Mouse (Mus musculus) lung, postnatal 36 days (tissue): ENCODE data around the gene Dph1.

Experiments
- DNase-seq: peaks from one replicate; pipeline ENCODE4 v3.0.0; 2022; ENCODE audit warnings: mixed read lengths

Dph1 gene

GRCm38 (mm10) chr11:75190905-75191441 lies at the start of gene Dph1:
Gene Dph1 (minus strand): TSS chr11:75191241.
- DNase-seq: no peak

- DNase-seq: peak; percentile 91
Measured at GRCm38 (mm10) chr11:75240158-75240934, 49.3 kb upstream of the Dph1 start.

GRCm38 (mm10) chr11:75234745-75235144 lies 43.7 kb upstream of the Dph1 start:
- DNase-seq: peak; percentile 71

GRCm38 (mm10) chr11:75232434-75232833 lies 41.4 kb upstream of the Dph1 start:
- no peak for DNase-seq

- DNase-seq: peak; percentile 86
Measured at GRCm38 (mm10) chr11:75231756-75232155, 40.7 kb upstream of the Dph1 start.

- DNase-seq: no peak
Measured at GRCm38 (mm10) chr11:75230272-75230760, 39.3 kb upstream of the Dph1 start.

GRCm38 (mm10) chr11:75229289-75229688 lies 38.2 kb upstream of the Dph1 start:
- no peak for DNase-seq

GRCm38 (mm10) chr11:75227632-75228031 lies 36.6 kb upstream of the Dph1 start:
- DNase-seq: no peak

GRCm38 (mm10) chr11:75224835-75225234 lies 33.8 kb upstream of the Dph1 start:
- no peak for DNase-seq

GRCm38 (mm10) chr11:75224062-75224461 lies 33.0 kb upstream of the Dph1 start:
- DNase-seq: no peak

GRCm38 (mm10) chr11:75220517-75221145 lies 29.6 kb upstream of the Dph1 start:
- no peak for DNase-seq

GRCm38 (mm10) chr11:75220115-75220514 lies 29.1 kb upstream of the Dph1 start:
- peak; percentile 36 for DNase-seq

- DNase-seq: no peak
Measured at GRCm38 (mm10) chr11:75214081-75214950, 23.3 kb upstream of the Dph1 start.

- DNase-seq: peak; percentile 84
Measured at GRCm38 (mm10) chr11:75213372-75214080, 22.5 kb upstream of the Dph1 start.

- peak; percentile 16 for DNase-seq
Measured at GRCm38 (mm10) chr11:75212876-75213275, 21.8 kb upstream of the Dph1 start.

GRCm38 (mm10) chr11:75212031-75212667 lies 21.1 kb upstream of the Dph1 start:
- no peak for DNase-seq

- no peak for DNase-seq
Measured at GRCm38 (mm10) chr11:75210755-75211154, 19.7 kb upstream of the Dph1 start.

GRCm38 (mm10) chr11:75210093-75210492 lies 19.1 kb upstream of the Dph1 start:
- DNase-seq: no peak

GRCm38 (mm10) chr11:75209363-75209762 lies 18.3 kb upstream of the Dph1 start:
- DNase-seq: no peak

GRCm38 (mm10) chr11:75206347-75206746 lies 15.3 kb upstream of the Dph1 start:
- no peak for DNase-seq

GRCm38 (mm10) chr11:75204472-75204871 lies 13.4 kb upstream of the Dph1 start:
- no peak for DNase-seq

- no peak for DNase-seq
Measured at GRCm38 (mm10) chr11:75203926-75204325, 12.9 kb upstream of the Dph1 start.
